Mouse (Mus musculus) midbrain, embryonic 11.5 days (tissue): Measurements from ENCODE around the gene Zfp429. TPM values are rescaled to one million over a fixed set of nuclear protein-coding genes. Genes with fewer than 3 reads are reported as not detected.
A peak's percentile ranks its signal among the peaks of the same experiment; 100 is the strongest.
"Not testable (repeated sequence)": the region's sequence is repeated elsewhere in the genome, so short reads cannot be mapped to it uniquely, and the experiment has no call there.

Source experiments
- ATAC-seq: fragments of 200-750 bp; cut with Nextera tagmentation; 2 replicates; pipeline ENCODE4 v1.8.0; 2017; ENCODE audit warnings: moderate TSS enrichment, moderate library complexity; ENCODE audit not compliant: low FRiP score
- DNase-seq: peaks from one replicate; pipeline ENCODE4 v3.0.0; 2015; ENCODE audit warnings: low spot score; ENCODE audit errors: missing footprints
- H3K27ac ChIP-seq: fragments of 300-500 bp; sonication (generic); 2 replicates; pipeline ENCODE4 v1.5.1; 2014; ENCODE audit warnings: low read depth, low read length
- H3K27me3 ChIP-seq: fragments of 300-500 bp; sonication (generic); 2 replicates; pipeline ENCODE4 v1.6.1; 2014; ENCODE audit warnings: mild to moderate bottlenecking, low read length, moderate library complexity, mixed read lengths; ENCODE audit not compliant: control insufficient read depth, insufficient read depth
- H3K36me3 ChIP-seq: fragments of 300-500 bp; sonication (generic); 2 replicates; pipeline ENCODE4 v1.6.1; 2014; ENCODE audit warnings: mild to moderate bottlenecking, low read length, moderate library complexity, mixed read lengths; ENCODE audit not compliant: control insufficient read depth, insufficient read depth
- H3K4me1 ChIP-seq: fragments of 300-500 bp; sonication (generic); 2 replicates; pipeline ENCODE4 v1.6.1; 2014; ENCODE audit warnings: low read length; ENCODE audit not compliant: control insufficient read depth, insufficient read depth
- H3K4me2 ChIP-seq: fragments of 300-500 bp; sonication (generic); 2 replicates; pipeline ENCODE4 v1.6.1; 2014; ENCODE audit warnings: mild to moderate bottlenecking, moderate library complexity
- H3K4me3 ChIP-seq: fragments of 300-500 bp; sonication (generic); 2 replicates; pipeline ENCODE4 v1.5.1; 2014; ENCODE audit warnings: low read depth, low read length
- H3K9ac ChIP-seq: fragments of 300-500 bp; sonication (generic); 2 replicates; pipeline ENCODE4 v1.6.1; 2014; ENCODE audit warnings: low read length
- H3K9me3 ChIP-seq: fragments of 300-500 bp; sonication (generic); 2 replicates; pipeline ENCODE4 v1.6.1; 2016; ENCODE audit warnings: low read length; ENCODE audit not compliant: control insufficient read depth
- WGBS: fragments of 180-500 bp; shearing (Covaris S2); extraction: QIAGEN DNeasy Blood & Tissue Kit; methylation state at CpG from one replicate; pipeline ENCODE4 v1.1.7; 2014; 5-methylcytosine and 5-hydroxymethylcytosine counted together
- polyA plus RNA-seq: library from polyadenylated mRNA; unstranded; fragments of >200 nt; fragmentation: Nextera tagmentation; extraction: Ambion mirVana; gene quantifications from 2 replicates; pipeline ENCODE4 v1.2.1, GENCODE M21; 2014

Zfp429 gene
- polyA plus RNA-seq, result 3.6 and 4.0 TPM in 2 replicates

DNA sequence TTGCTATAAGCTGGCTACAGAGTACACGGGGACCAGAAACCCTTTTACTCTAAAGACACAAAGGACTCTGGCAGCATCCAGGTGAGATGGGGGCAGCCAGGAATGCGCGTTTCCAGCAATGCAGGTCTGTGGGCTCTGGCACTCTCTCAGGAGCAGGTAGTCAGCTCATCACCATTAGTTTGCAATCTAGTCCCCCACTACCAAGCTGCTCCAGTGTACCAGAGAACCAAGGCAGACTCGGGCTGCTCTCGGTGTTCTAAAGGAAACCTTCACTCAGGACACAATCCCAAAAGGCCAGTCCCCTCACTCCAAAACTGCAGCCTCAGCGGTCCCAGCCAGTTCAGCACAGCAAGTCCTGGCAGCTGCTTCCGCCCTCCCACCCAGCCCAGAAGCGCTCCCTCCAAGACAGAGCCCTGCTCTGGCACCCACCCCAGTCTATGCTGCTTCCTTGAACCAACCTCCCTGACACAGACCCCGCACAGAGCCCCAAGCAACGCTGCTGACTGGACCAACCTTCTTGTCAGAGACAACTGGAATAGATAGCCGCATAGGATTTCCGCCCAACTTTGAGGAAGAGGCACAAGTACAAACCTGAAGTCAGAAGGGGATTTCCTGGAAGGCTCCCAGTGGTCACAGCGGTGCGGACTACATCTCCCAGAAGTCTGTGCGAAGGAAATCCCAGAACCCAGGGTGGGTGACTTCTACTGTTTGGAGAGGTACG is at the start of gene Zfp429:
Gene Zfp429, minus strand, starts transcription at position 637 of the 721 bp plus-strand sequence.
- not testable (repeated sequence) for H3K27ac ChIP-seq, H3K27me3 ChIP-seq, H3K9me3 ChIP-seq, H3K36me3 ChIP-seq, H3K4me1 ChIP-seq
- peak within 1 kb of the TSS; percentile 48 for H3K4me3 ChIP-seq
- ATAC-seq (peak; percentile 97), DNase-seq (peak; percentile 94)
- 3% methylated on average over 14 of the region's 16 CpGs for WGBS
- peak within 1 kb of the TSS; percentile 45 for H3K4me2 ChIP-seq
- H3K9ac ChIP-seq, result peak within 1 kb of the TSS; percentile 48; the same call in 1 of the 2 replicates

DNA sequence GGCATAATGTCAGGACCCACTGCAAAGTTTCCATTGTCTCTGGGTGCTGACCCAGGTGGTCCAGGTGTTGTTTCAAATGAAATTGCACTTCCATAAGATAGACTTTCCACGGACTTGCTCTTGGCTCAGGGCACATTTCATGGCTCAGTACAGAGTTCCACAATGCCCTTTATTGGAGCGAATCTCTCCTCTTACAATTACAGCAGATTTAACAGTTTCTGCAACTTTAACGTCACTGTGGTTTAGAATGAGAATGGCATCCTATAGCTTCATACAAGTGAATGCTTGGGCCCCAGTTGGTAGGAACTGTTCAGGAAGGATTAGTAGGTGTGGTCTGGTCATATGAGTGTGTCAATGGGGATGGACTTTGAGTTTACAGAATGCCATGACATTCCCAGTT is 37.5 kb upstream of the Zfp429 start:
- H3K27ac ChIP-seq, H3K4me3 ChIP-seq, H3K9ac ChIP-seq, H3K36me3 ChIP-seq, DNase-seq, ATAC-seq, H3K4me1 ChIP-seq, H3K9me3 ChIP-seq, H3K4me2 ChIP-seq, H3K27me3 ChIP-seq: not testable (repeated sequence)
- WGBS, result 83% methylated on average over 1 of the region's 3 CpGs

DNA sequence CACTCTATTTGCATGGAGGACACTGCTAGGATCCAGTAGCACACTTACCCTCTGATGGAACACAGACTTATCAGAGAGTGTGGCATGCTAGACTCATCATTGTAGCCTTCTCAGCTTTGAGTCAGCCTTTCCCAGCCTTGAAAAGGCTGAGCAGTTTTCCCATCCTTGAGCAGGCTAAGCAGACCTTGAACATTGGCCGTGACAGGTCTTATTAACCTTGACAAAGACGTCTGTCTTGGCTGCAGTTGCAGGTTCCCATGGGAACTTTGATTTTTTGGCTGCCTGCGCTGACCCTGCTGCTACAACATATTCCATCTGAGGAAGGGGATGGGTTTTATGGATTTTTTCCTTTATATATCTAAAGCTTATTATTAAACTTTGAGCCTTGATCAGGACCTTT is 28.5 kb upstream of the Zfp429 start:
- Histone ChIP-seq H3K27me3 (no peaks in the 10 kb centered on the region), H3K9me3 (no peaks in the 10 kb centered on the region), H3K27ac (no peak overlapping the region), H3K4me1 (no peaks in the 10 kb centered on the region), H3K36me3 (no peaks in the 10 kb centered on the region), H3K4me3 (no peak overlapping the region), H3K4me2 (no peak overlapping the region), H3K9ac (no peak overlapping the region)
- DNase-seq, result no peak
- WGBS, result 72% methylated on average over 3 of the region's 3 CpGs
- no peak for ATAC-seq

DNA sequence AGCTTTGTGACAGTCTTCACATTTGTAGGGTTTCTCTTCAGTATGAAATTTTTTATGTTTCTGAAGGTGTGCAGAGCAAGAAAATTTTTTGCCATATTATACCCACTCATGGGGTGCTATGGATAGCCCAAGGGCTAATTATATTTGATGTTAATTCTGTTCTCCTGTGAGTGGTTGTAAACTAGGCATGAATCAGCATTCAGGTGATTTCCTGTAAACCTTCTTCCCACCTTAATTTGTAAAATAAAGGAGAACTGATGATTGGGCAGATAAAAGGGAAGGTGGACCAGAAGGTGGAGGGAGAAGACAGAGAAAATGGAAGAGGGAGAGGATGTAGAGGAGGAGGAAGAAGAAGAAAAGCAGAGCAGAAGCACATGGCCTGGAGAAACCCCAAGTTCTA is 26.1 kb upstream of the Zfp429 start:
- H3K4me1 ChIP-seq, H3K36me3 ChIP-seq, ATAC-seq, H3K4me2 ChIP-seq, H3K9me3 ChIP-seq, H3K27ac ChIP-seq, H3K4me3 ChIP-seq, DNase-seq, H3K27me3 ChIP-seq, H3K9ac ChIP-seq: not testable (repeated sequence)

DNA sequence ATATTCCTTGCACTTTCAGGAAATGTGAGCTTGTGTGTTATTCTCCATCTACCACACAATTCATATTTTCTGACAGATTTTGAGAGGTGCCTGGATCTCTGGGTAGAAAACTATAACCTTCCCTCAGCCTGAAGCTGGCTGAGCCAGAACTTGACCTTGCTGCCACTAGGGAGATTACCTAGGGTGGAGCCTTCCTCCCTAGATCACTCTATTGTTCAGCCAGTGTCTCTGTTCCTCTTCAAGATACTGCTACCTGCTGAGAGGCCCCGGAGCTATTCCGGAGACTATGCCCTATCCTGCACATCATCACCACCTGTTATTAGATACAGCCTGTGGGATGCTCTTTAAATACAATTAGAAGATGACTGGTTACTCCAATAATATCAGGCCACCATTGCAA is 22.9 kb upstream of the Zfp429 start:
- not testable (repeated sequence) for DNase-seq, H3K36me3 ChIP-seq, H3K27me3 ChIP-seq, H3K4me1 ChIP-seq, H3K9ac ChIP-seq, H3K4me3 ChIP-seq, H3K4me2 ChIP-seq, ATAC-seq, H3K27ac ChIP-seq, H3K9me3 ChIP-seq
- WGBS, result 76% methylated on average over 2 of the region's 2 CpGs

DNA sequence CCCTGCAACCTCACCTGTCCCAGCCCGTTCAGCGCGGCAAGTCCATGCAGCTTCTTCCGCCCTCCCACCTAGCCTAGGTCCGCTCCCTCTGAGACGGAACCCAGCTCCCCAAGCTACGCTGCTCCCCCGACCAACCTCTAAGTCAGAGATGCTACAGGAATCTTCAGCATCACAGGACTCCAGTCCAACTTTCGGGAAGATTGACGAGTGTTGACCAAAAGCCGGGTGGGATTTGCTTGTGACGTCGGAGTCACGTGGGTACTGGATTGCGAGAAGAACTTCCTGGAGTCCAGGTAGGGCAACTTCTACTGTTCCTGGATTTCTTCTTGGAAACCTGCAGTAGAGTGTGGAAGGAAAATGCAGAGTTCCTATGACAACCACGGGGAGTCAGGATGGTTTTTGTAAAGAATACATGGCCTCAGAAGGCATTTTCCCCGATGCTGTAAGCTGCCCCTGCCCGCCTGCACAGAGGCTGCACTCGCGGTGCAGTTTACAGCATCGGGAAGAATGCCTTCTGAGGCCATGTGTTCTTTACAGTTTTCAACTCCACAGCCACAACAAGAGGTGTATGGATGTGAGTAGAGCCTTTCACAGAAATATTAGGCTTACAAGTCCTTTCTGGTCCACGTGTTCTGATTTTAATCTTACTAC is 21.7 kb upstream of the Zfp429 start, which contains the start of gene Zfp459:
Gene Zfp459, minus strand, starts transcription at position 212 of the 651 bp plus-strand sequence.
- Histone ChIP-seq H3K4me1 (no peaks in the 10 kb centered on the region; the same call in 1 of the 2 replicates), H3K9ac (peak within 1 kb of the TSS; percentile 66), H3K27me3 (no peaks in the 10 kb centered on the region), H3K36me3 (no peaks in the 10 kb centered on the region), H3K4me3 (peak within 1 kb of the TSS; percentile 62), H3K4me2 (peak within 1 kb of the TSS; percentile 87), H3K27ac (no peak within 1 kb of the TSS), H3K9me3 (no peaks in the 10 kb centered on the region)
- peak; percentile 86 for ATAC-seq
- DNase-seq, result peak; percentile 95
- 4% methylated on average over 22 of the region's 22 CpGs for WGBS

DNA sequence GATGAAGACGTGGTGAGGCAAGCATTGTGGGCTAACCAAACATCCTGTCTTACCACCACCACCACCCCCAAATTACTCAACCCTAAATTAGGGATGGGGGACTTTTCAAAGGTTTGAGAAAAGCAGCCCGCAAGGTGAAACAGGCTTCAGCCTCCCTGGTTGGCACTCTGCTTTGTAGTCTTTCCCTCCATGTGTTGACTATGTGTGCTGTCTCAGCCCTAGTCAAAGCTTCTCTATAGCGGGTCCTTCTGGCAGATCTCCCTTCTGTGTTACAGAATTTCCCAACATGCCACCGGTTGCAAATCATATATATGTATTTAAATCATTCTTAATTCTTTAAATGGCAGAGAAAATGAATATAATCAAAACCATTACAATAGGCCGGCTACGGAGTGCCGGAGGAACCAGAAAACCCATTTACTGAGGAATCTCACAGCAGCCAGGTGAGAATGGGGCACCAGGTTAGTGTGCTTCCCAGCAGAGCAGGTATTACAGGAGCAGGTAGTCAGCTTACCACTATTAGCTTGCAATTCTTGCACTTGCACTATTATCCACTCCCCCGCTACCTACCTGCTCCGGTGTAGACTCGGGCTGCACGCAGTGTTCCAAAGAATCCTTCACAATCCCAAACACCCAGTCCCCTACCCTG is 21.1 kb upstream of the Zfp429 start:
- Histone ChIP-seq H3K4me2 (peak overlapping the region; percentile 87), H3K27ac (no peak overlapping the region), H3K4me3 (peak overlapping the region; percentile 62), H3K27me3 (no peaks in the 10 kb centered on the region), H3K4me1 (no peaks in the 10 kb centered on the region; the same call in 1 of the 2 replicates), H3K9ac (peak overlapping the region; percentile 66), H3K9me3 (no peaks in the 10 kb centered on the region), H3K36me3 (no peaks in the 10 kb centered on the region)
- no peak for ATAC-seq
- no peak for DNase-seq
- WGBS, result 35% methylated on average over 11 of the region's 11 CpGs

DNA sequence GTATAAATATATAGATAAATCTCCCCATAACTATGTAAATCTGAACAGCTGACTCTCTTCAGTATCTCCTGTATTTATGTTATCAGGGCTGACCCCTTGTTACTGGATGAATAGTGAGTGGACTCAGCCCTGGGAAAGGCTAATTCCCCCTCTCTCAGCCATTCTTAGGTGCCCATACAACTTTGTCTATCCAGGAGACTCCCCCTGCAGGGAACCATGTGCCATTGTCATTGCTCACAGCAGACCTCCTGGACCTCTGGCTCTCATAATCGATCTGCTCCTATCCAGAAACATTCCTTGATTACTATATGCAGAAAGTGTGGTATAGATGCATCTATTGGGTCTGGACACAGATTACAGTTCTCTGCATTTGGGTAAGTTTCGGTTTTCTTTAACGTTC is 17.2 kb upstream of the Zfp429 start:
- ATAC-seq, result no peak
- Histone ChIP-seq H3K4me3 (no peak overlapping the region), H3K4me1 (no peaks in the 10 kb centered on the region; the same call in 1 of the 2 replicates), H3K36me3 (no peaks in the 10 kb centered on the region), H3K9ac (no peak overlapping the region), H3K9me3 (no peaks in the 10 kb centered on the region), H3K4me2 (no peak overlapping the region), H3K27me3 (no peaks in the 10 kb centered on the region), H3K27ac (no peak overlapping the region)
- DNase-seq, result no peak
- 83% methylated on average over 3 of the region's 3 CpGs for WGBS

DNA sequence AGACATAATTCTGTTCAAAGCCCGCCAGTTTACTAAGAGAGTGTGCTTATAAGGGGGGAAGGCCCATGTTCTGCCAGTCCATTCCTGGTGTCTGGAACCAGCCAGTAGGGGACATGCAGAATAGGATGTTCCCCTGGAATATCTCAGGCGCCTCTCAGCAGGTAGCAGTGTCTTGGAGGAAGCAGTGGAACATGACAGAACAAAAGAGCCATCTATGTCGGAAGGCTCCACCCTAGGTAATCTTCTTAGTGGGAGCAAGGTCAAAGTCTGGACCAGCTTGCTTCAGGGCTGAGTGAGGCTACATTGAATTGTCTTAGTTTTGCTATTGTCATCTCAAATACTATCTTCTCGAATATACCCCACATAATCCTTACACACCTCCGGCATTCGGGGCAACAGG is 16.1 kb upstream of the Zfp429 start:
- no peaks in the 10 kb centered on the region for H3K4me1 ChIP-seq
- no peaks in the 10 kb centered on the region for H3K9me3 ChIP-seq
- no peak overlapping the region for H3K27ac ChIP-seq
- no peak overlapping the region for H3K4me3 ChIP-seq
- H3K36me3 ChIP-seq, result no peaks in the 10 kb centered on the region
- ATAC-seq (no peak), DNase-seq (no peak)
- WGBS, result 76% methylated on average over 6 of the region's 6 CpGs
- H3K4me2 ChIP-seq, result no peak overlapping the region
- no peaks in the 10 kb centered on the region for H3K27me3 ChIP-seq
- H3K9ac ChIP-seq, result no peak overlapping the region
